13 mouse cellular contexts compared by ENCODE assay signal in the genomic region with DNA sequence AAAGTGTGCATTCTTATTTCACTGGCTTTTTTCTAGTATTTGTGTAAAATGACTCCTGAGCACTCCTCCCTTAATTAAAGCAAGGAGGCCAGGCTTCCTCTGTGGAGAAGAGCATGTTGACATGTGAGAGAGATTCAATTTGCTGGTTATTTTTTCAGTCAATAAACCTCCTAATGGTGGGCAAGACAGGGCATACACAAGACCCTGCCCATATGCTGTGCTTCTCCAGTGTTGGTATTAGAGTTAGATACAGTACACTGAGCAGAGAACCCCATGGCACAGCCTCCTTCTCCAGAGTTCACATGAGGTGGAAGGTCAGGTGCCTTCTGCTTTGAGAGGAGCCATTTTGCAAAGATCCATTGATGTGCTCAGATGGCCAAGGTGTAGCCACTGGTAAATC.
A peak's percentile ranks its signal among the peaks of the same experiment; 100 is the strongest.
DNase-seq lines count a peak whose midpoint lies in the region; ATAC-seq and TF ChIP-seq lines count a peak whose summit lies in the region.
"Had no signal": no experiment of that assay in that cellular context is flagged by ENCODE, and none has a peak within 500 bp of the region (broad histone marks: within the 10 kb centered on the region; RNA-seq: fewer than 3 reads in every experiment).

No protein-coding gene starts in this region.

- no peaks in the 10 kb centered on the region for H3K27me3 ChIP-seq in kidney, embryonic 14.5 days (ENCODE audit: control insufficient read depth, insufficient read depth, low read length)
- H3K27me3 ChIP-seq in kidney, adult 2 months (replicated peaks; ENCODE audit: control insufficient read depth, insufficient read depth, low read length), result no peaks in the 10 kb centered on the region
- H3K27me3 ChIP-seq in forebrain, embryonic 12.5 days, result no peaks in the 10 kb centered on the region
- no peaks in the 10 kb centered on the region for H3K27me3 ChIP-seq in hindbrain, embryonic 15.5 days
- no peaks in the 10 kb centered on the region for H3K27me3 ChIP-seq in midbrain, embryonic 16.5 days (ENCODE audit: control insufficient read depth, insufficient read depth, low read depth, low read length)
- H3K27me3 ChIP-seq: heart, embryonic 15.5 days; Patski had no signal

- no peak for DNase-seq in kidney, adult 2 months
- DNase-seq in cerebellum, adult 11-12 months, result no peak
- DNase-seq in ovary, adult 18-20 months (ENCODE audit: low spot score), result no peak
- DNase-seq in left cerebral cortex, postnatal 36 days (ENCODE audit: low spot score in 2 of 2), result no peak
- DNase-seq: cerebellum, adult 18-20 months; lung, embryonic 14.5 days had no signal

- H3K36me3 ChIP-seq in kidney, embryonic 14.5 days (ENCODE audit: control insufficient read depth, insufficient read depth, low read length), result no peaks in the 10 kb centered on the region
- H3K36me3 ChIP-seq in kidney, adult 2 months (ENCODE audit: control insufficient read depth, insufficient read depth, low read length), result no peaks in the 10 kb centered on the region
- H3K36me3 ChIP-seq in forebrain, embryonic 12.5 days (replicated peaks), result no peaks in the 10 kb centered on the region
- H3K36me3 ChIP-seq in hindbrain, embryonic 15.5 days, result no peaks in the 10 kb centered on the region
- H3K36me3 ChIP-seq in midbrain, embryonic 16.5 days (ENCODE audit: control insufficient read depth, insufficient read depth, low read length), result no peaks in the 10 kb centered on the region
- H3K36me3 ChIP-seq: heart, embryonic 15.5 days had no signal

- intact Hi-C loops in left cerebral cortex, postnatal 36 days (cut with DNase I), result no loop called here

- ATAC-seq in kidney, embryonic 14.5 days (ENCODE audit: low FRiP score, low TSS enrichment), result 0 out of 2 replicates have a peak, but pooled peaks have one; percentile 32
- ATAC-seq in forebrain, embryonic 12.5 days (ENCODE audit: low FRiP score), result peak; percentile 44; the same call in 1 of the 2 replicates
- no peak for ATAC-seq in hindbrain, embryonic 15.5 days (ENCODE audit: low FRiP score, low read depth)
- ATAC-seq in midbrain, embryonic 16.5 days, result peak; percentile 25; the same call in 1 of the 2 replicates
- ATAC-seq: inflammation-experienced regulatory T-cells, adult 6 months had no signal

- no peaks in the 10 kb centered on the region for H3K4me1 ChIP-seq in kidney, embryonic 14.5 days (ENCODE audit: control insufficient read depth, insufficient read depth, low read length)
- H3K4me1 ChIP-seq in kidney, adult 2 months (ENCODE audit: control insufficient read depth, insufficient read depth, low read length), result no peaks in the 10 kb centered on the region
- peaks cover 25% of the 10 kb centered on the region for H3K4me1 ChIP-seq in forebrain, embryonic 12.5 days
- peaks cover 18% of the 10 kb centered on the region for H3K4me1 ChIP-seq in hindbrain, embryonic 15.5 days (replicated peaks)
- peaks cover 20% of the 10 kb centered on the region for H3K4me1 ChIP-seq in midbrain, embryonic 16.5 days (ENCODE audit: control insufficient read depth, insufficient read depth, low read length)
- H3K4me1 ChIP-seq: heart, embryonic 15.5 days had no signal

- no peak overlapping the region for H3K9ac ChIP-seq in kidney, embryonic 14.5 days (ENCODE audit: low read depth, low read length)
- H3K9ac ChIP-seq in forebrain, embryonic 12.5 days, result no peak overlapping the region
- no peak overlapping the region for H3K9ac ChIP-seq in hindbrain, embryonic 15.5 days
- H3K9ac ChIP-seq in midbrain, embryonic 16.5 days (ENCODE audit: low read depth, low read length), result no peak overlapping the region
- H3K9ac ChIP-seq: heart, embryonic 15.5 days; lung, embryonic 14.5 days had no signal

- H3K4me3 ChIP-seq in kidney, embryonic 14.5 days (ENCODE audit: low read length), result no peak overlapping the region
- no peak overlapping the region for H3K4me3 ChIP-seq in kidney, adult 2 months (ENCODE audit: insufficient read depth, low read depth, low read length)
- no peak overlapping the region for H3K4me3 ChIP-seq in forebrain, embryonic 12.5 days (replicated peaks)
- no peak overlapping the region for H3K4me3 ChIP-seq in hindbrain, embryonic 15.5 days
- no peak overlapping the region for H3K4me3 ChIP-seq in midbrain, embryonic 16.5 days (ENCODE audit: low read depth, low read length)
- H3K4me3 ChIP-seq: heart, embryonic 15.5 days had no signal

- H3K9me3 ChIP-seq in kidney, embryonic 14.5 days (ENCODE audit: control insufficient read depth, low read length), result no peaks in the 10 kb centered on the region
- H3K9me3 ChIP-seq in forebrain, embryonic 12.5 days, result no peaks in the 10 kb centered on the region
- H3K9me3 ChIP-seq in hindbrain, embryonic 15.5 days, result no peaks in the 10 kb centered on the region
- no peaks in the 10 kb centered on the region for H3K9me3 ChIP-seq in midbrain, embryonic 16.5 days (replicated peaks; ENCODE audit: control insufficient read depth, low read length, poor library complexity, severe bottlenecking)
- H3K9me3 ChIP-seq: heart, embryonic 15.5 days had no signal

- no peak overlapping the region for H3K4me2 ChIP-seq in kidney, embryonic 14.5 days (replicated peaks; ENCODE audit: low read depth, low read length)
- H3K4me2 ChIP-seq in forebrain, embryonic 12.5 days, result no peak overlapping the region
- H3K4me2 ChIP-seq in hindbrain, embryonic 15.5 days, result no peak overlapping the region
- no peak overlapping the region for H3K4me2 ChIP-seq in midbrain, embryonic 16.5 days (ENCODE audit: low read length)
- H3K4me2 ChIP-seq: heart, embryonic 15.5 days; lung, embryonic 14.5 days had no signal

- TF ChIP-seq POLR2A in kidney, adult 2 months (IDR thresholded peaks at IDR 0.05; ENCODE audit: low read depth, low read length), result no peak

- no peak for TF ChIP-seq CTCF in kidney, adult 2 months (conservative IDR thresholded peaks at IDR 0.05; ENCODE audit: insufficient read depth, insufficient read length, low read depth, low read length)

- H3K27ac ChIP-seq in kidney, embryonic 14.5 days (ENCODE audit: low read depth, low read length), result no peak overlapping the region
- H3K27ac ChIP-seq in kidney, adult 2 months (ENCODE audit: insufficient read depth, low read depth, low read length), result no peak overlapping the region
- peak overlapping the region; percentile 85 for H3K27ac ChIP-seq in forebrain, embryonic 12.5 days
- peak overlapping the region; percentile 80 for H3K27ac ChIP-seq in hindbrain, embryonic 15.5 days (replicated peaks)
- peak overlapping the region; percentile 88 for H3K27ac ChIP-seq in midbrain, embryonic 16.5 days (ENCODE audit: low read length)
- H3K27ac ChIP-seq: heart, embryonic 15.5 days had no signal

Comparison
In these comparisons a context has a peak if more than half of its experiments do, and no peak if none do; other contexts are left out.
1. H3K27ac ChIP-seq: peak in forebrain, embryonic 12.5 days (single experiment), hindbrain, embryonic 15.5 days (single experiment) and midbrain, embryonic 16.5 days (single experiment); none in kidney, embryonic 14.5 days (single experiment) and kidney, adult 2 months (single experiment).